Mouse (Mus musculus) lung, postnatal 4 days (tissue): ENCODE results near the gene Sugp1.
A peak's percentile ranks its signal among the peaks of the same experiment; 100 is the strongest.

Source experiments
- DNase-seq, 2 experiments: peaks; one replicate each; pipeline ENCODE4 v3.0.0; 2021

Sugp1 gene

DNA sequence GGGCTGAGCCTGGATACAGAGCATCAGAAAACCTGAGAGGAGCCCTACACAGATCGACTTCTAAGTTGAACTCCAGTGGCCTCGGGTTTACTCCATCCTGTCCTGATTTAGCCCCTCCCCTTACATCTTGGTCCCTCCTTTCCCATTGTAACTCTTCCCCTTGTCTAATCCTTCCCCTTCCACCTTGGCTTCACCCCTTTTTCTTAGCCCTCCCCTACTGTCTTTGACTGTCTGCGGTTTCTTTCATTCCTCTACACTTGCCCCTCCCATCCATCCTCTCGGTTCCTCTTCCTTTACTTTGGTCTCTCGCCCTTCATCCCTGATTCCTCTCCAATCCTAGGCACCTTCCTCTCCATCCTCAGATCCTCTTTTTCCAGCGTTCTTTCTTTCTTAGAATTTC lies 71.9 kb downstream of the Sugp1 start:
- DNase-seq = no peak

DNA sequence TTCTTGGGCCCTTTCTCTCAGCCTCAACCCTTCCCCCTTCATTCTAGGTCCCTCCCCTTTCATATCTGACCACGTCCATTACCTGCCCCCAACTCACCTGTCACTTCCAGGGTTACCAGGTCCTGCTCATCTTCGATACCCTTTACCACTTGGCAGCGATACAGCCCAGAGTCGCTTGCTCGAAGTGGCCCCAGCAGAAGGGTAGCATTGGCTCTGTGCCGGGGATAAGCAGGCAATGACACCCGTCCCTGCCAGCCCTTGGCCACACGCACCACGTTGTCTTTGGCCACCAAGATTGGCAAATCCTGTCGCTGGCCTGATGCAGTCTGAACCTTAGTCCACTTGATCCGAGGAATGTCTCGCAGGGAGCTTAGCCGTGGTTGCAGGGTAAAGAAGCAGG lies 72.3 kb downstream of the Sugp1 start:
- no peak for DNase-seq

DNA sequence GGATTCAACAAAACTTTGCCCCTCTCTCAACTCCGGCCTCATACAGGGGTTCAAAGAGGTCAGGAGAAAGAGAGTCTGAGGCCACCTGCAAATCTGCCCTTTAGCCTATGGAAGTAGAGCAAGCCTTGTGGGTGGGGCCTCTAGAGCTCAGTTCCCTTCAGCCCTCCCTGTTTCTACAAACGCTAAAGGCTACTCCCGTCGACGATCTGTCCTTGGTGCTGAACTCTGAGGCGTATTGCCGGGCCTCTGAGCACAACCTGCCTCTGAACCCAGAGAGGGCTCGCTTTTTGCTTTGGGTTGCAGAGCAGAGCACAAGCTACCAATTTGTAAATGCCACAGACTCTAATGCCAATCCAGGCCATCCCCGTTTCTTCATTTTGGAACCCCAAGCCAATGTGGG lies 75.0 kb downstream of the Sugp1 start:
- peak in 1 of 2 experiments; percentile 40 for DNase-seq

DNA sequence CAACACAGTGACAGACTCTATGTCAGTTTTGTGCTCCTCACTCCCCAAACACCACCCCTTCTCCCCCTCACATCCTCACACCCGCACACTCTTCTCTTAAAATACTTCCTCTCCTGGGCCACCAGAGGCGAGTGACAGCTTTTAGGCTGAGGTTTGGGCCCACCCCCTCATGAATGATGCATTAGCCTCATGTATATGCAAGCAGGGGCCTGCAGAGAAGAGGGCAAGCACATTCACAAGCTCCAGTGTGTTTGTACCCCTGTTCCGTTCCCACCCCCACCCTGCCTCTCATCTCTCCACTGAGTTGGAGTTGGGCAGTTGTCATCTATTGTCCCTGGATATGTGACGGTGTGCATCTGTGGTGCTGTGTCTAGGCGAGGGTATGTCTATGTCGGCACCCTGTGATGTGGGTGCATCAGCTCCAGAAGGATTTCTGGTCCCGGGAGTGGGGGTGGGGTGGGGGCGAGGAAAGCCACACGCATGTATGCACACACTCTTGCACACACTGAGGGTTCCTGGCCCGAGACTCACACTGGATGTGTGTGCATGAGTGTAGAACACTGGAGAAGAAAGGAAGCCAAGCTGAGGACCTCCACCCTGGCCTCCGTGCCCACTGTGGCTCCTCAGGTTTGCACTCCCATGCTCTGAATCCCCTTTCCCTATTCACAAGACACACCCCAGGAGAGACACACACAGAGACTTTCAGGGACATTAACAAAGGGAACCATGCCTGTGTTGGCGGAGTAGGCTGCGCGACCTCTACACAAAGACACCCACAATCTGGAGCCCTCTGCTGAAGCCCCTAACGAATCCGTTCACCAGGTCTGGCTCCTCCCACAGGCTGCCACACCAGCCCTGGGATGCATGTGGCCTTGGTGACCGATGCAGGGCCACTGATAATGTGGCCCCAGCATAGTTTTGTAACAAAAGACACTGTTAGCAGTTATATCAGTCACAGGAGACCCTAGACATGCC lies 76.4 kb downstream of the Sugp1 start:
- DNase-seq = no peak

DNA sequence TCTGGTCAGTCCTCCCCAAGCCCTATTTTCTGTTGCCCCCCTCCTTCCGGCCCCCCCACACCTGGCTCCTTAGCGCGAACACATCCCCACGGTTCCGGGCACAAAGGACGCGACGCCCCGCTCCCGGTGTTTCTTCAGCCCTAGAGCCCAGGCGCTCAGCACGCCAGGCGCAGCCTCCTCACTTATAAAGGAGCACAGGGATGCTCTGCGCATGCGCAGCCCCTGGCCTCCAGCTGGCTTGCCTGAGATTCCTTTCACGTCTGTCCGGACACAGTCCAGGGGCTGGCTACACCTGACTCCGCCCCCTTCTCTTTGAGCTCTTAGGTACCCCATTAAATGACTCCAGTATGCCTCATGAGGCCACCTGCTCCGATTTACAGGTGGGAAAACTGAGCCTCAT lies 78.1 kb downstream of the Sugp1 start, which contains the start of gene Ncan:
Gene Ncan (minus strand): TSS at position 207 of the 400 bp plus-strand sequence.
- peak; percentile 49 to 54 for DNase-seq
